Mouse (Mus musculus) liver, postnatal 0 days (tissue): Measurements from ENCODE around the gene Slain2.

Source experiments
- CTCF ChIP-seq: sonication (generic); IDR thresholded peaks from 2 replicates; pipeline ENCODE4 v1.5.1; 2016; ENCODE audit warnings: antibody characterized with exemption, low read depth
- EP300 ChIP-seq: IDR thresholded peaks from 2 replicates; pipeline ENCODE4 v1.6.1; 2016; ENCODE audit warnings: antibody characterized with exemption, low read depth, mild to moderate bottlenecking

- TF ChIP-seq CTCF, result no peak
- TF ChIP-seq EP300, result no peak
Measured at GRCm38 (mm10) chr5:72879736-72880135, 34.4 kb upstream of the Slain2 start.
